Mouse (Mus musculus) intestine, embryonic 15.5 days (tissue): ENCODE results near the gene Stt3b. TPM values are rescaled to one million over a fixed set of nuclear protein-coding genes. Genes with fewer than 3 reads are reported as not detected.

Source experiments
- ATAC-seq: fragments of 200-750 bp; cut with Nextera tagmentation; 2 replicates; pipeline ENCODE4 v1.8.0; 2017; ENCODE audit warnings: moderate TSS enrichment, moderate library complexity
- H3K27ac ChIP-seq: fragments of 300-500 bp; sonication (generic); 2 replicates; pipeline ENCODE4 v1.5.1; 2015; ENCODE audit warnings: mild to moderate bottlenecking, inconsistent platforms
- H3K27me3 ChIP-seq: fragments of 300-500 bp; sonication (generic); replicated peaks from 2 replicates; pipeline ENCODE4 v1.6.1; 2015; ENCODE audit warnings: inconsistent platforms
- H3K36me3 ChIP-seq: fragments of 300-500 bp; sonication (generic); 2 replicates; pipeline ENCODE4 v1.6.1; 2015; ENCODE audit warnings: inconsistent platforms
- H3K4me1 ChIP-seq: fragments of 300-500 bp; sonication (generic); replicated peaks from 2 replicates; pipeline ENCODE4 v1.6.1; 2015; ENCODE audit warnings: inconsistent platforms
- H3K4me2 ChIP-seq: fragments of 300-500 bp; sonication (generic); replicated peaks from 2 replicates; pipeline ENCODE4 v1.6.1; 2015; ENCODE audit warnings: mild to moderate bottlenecking, inconsistent platforms
- H3K4me3 ChIP-seq: fragments of 300-500 bp; sonication (generic); replicated peaks from 2 replicates; pipeline ENCODE4 v1.5.1; 2015; ENCODE audit warnings: inconsistent platforms
- H3K9ac ChIP-seq: fragments of 300-500 bp; sonication (generic); 2 replicates; pipeline ENCODE4 v1.6.1; 2015; ENCODE audit warnings: inconsistent platforms
- H3K9me3 ChIP-seq: fragments of 300-500 bp; sonication (generic); 2 replicates; pipeline ENCODE4 v1.6.1; 2016; ENCODE audit warnings: inconsistent platforms
- WGBS: fragments of 180-500 bp; shearing (Covaris S2); methylation state at CpG from one replicate; pipeline ENCODE4 v1.1.7; 2015; 5-methylcytosine and 5-hydroxymethylcytosine counted together
- polyA plus RNA-seq: library from polyadenylated mRNA; unstranded; fragments of >200 nt; fragmentation: Nextera tagmentation; extraction: Ambion mirVana; gene quantifications from 2 replicates; pipeline ENCODE4 v1.2.1, GENCODE M21; 2015

The Stt3b gene
- polyA plus RNA-seq, 1 experiment from 2014 or later, result 128 TPM

- Histone ChIP-seq H3K27ac (no peak overlapping the region), H3K27me3 (no peaks in the 10 kb centered on the region), H3K9me3 (no peaks in the 10 kb centered on the region), H3K4me1 (no peaks in the 10 kb centered on the region; the same call in none of the 2 replicates), H3K4me3 (no peak overlapping the region), H3K4me2 (no peak overlapping the region), H3K9ac (no peak overlapping the region), H3K36me3 (no peaks in the 10 kb centered on the region; the same call in 1 of the 2 replicates)
- WGBS, result 63% methylated on average over 6 of the region's 6 CpGs
- ATAC-seq, result no peak
These were observed 107.1 kb downstream of the Stt3b start for GRCm38 (mm10) chr9:115203136-115203535.

- H3K4me1 ChIP-seq, result no peaks in the 10 kb centered on the region; the same call in none of the 2 replicates
- H3K4me2 ChIP-seq, result no peak overlapping the region
- no peak overlapping the region for H3K27ac ChIP-seq
- ATAC-seq, result no peak
- no peaks in the 10 kb centered on the region for H3K36me3 ChIP-seq
- H3K27me3 ChIP-seq, result no peaks in the 10 kb centered on the region
- H3K9ac ChIP-seq, result no peak overlapping the region
- no peak overlapping the region for H3K4me3 ChIP-seq
- H3K9me3 ChIP-seq, result no peaks in the 10 kb centered on the region
- 86% methylated on average over 6 of the region's 6 CpGs for WGBS
These were observed 109.0 kb downstream of the Stt3b start for GRCm38 (mm10) chr9:115201264-115201663.

DNA sequence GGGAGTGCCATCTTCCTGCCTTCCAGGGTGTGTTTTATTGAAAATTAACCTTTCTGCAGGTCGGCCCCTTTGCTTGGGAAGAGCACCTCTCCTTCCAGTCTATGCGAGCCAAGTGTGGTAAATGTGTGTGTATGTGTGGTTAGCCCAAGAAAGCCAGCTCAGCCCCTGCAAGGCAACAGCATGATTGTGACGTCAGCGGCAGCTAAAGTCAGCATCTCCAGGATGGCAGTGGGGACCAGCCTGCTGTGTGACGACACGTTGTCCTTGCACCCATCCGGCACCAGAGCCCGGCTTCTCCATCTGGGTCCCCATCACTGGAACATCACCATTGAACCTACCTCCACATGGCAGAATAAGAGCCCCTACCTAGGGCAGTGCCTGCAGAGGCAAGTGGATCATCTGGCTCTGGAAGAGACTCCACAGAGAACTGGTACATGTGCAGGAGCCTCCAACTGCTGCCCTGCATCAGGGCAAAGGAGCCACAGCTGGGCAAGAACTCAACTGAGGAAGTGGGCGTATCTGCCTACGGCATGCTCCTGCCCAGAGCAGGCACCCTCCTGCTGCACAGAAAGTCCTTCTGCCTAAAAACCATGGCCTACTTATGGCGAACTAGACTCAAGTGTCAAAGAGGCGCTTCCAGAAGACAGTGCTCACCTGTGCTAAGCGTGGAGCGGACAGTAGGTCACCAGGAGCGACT lies 109.9 kb downstream of the Stt3b start:
- Histone ChIP-seq H3K27ac (no peak overlapping the region), H3K4me1 (no peaks in the 10 kb centered on the region; the same call in 1 of the 2 replicates), H3K36me3 (no peaks in the 10 kb centered on the region), H3K4me2 (no peak overlapping the region), H3K4me3 (no peak overlapping the region), H3K9ac (no peak overlapping the region), H3K27me3 (no peaks in the 10 kb centered on the region), H3K9me3 (no peaks in the 10 kb centered on the region)
- WGBS, result 86% methylated on average over 15 of the region's 15 CpGs
- ATAC-seq, result no peak

- Histone ChIP-seq H3K4me1 (no peaks in the 10 kb centered on the region), H3K9me3 (no peaks in the 10 kb centered on the region), H3K4me2 (no peak overlapping the region), H3K27me3 (no peaks in the 10 kb centered on the region), H3K9ac (no peak overlapping the region), H3K27ac (no peak overlapping the region), H3K4me3 (no peak overlapping the region), H3K36me3 (no peaks in the 10 kb centered on the region)
- no peak for ATAC-seq
- WGBS, result 56% methylated on average over 7 of the region's 7 CpGs
These were observed 113.1 kb downstream of the Stt3b start for GRCm38 (mm10) chr9:115197082-115197481.

DNA sequence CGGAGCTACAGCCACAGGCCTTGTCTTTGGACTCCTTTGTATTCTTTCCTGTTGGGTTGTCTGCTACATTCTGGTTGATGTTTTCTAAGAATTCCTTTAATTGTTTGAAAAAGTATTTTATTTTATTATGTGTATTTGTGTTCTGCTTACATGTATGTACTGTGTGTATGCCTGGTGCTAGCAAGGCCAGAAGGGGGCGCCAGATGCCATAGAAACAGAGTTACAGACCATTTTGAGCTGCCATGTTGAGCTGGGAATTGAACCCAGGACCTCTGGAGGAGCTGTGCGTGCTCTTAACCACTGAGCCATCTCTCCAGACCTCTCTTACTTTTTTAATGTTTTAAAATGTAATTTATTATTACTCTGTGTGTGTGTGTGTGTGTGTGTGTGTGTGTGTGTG lies 117.3 kb downstream of the Stt3b start:
- Histone ChIP-seq H3K4me2 (no peak overlapping the region), H3K4me1 (no peaks in the 10 kb centered on the region), H3K27me3 (no peaks in the 10 kb centered on the region), H3K27ac (no peak overlapping the region), H3K9me3 (no peaks in the 10 kb centered on the region), H3K4me3 (no peak overlapping the region), H3K9ac (no peak overlapping the region), H3K36me3 (no peaks in the 10 kb centered on the region)
- no peak for ATAC-seq
- 78% methylated on average over 3 of the region's 3 CpGs for WGBS
